Mouse (Mus musculus) hindbrain, postnatal 0 days (tissue): ENCODE results near the gene Gm20538. TPM values are rescaled to one million over a fixed set of nuclear protein-coding genes. Genes with fewer than 3 reads are reported as not detected.

ENCODE experiments used
- ATAC-seq: fragments of 200-750 bp; cut with Nextera tagmentation; 2 replicates; pipeline ENCODE4 v1.8.0; 2017; ENCODE audit warnings: mild to moderate bottlenecking, moderate TSS enrichment, moderate library complexity
- DNase-seq: peaks from one replicate; pipeline ENCODE4 v3.0.0-alpha.2; 2015; ENCODE audit warnings: low spot score
- H3K27ac ChIP-seq: fragments of 300-500 bp; sonication (generic); 2 replicates; pipeline ENCODE4 v1.5.1; 2014; ENCODE audit warnings: mild to moderate bottlenecking
- H3K27me3 ChIP-seq: fragments of 300-500 bp; sonication (generic); 2 replicates; pipeline ENCODE4 v1.6.1; 2014; ENCODE audit warnings: low read length, mixed read lengths; ENCODE audit not compliant: insufficient read depth
- H3K36me3 ChIP-seq: fragments of 300-500 bp; sonication (generic); 2 replicates; pipeline ENCODE4 v1.6.1; 2014; ENCODE audit warnings: low read length, mixed read lengths; ENCODE audit not compliant: insufficient read depth
- H3K4me1 ChIP-seq: fragments of 300-500 bp; sonication (generic); 2 replicates; pipeline ENCODE4 v1.6.1; 2014; ENCODE audit warnings: antibody characterized with exemption, low read length, mixed read lengths; ENCODE audit not compliant: insufficient read depth
- H3K4me2 ChIP-seq: fragments of 300-500 bp; sonication (generic); 2 replicates; pipeline ENCODE4 v1.6.1; 2014; ENCODE audit warnings: low read depth, mild to moderate bottlenecking, low read length, moderate library complexity, mixed read lengths
- H3K4me3 ChIP-seq: fragments of 300-500 bp; sonication (generic); 2 replicates; pipeline ENCODE4 v1.5.1; 2014; ENCODE audit warnings: low read length
- H3K9ac ChIP-seq: fragments of 300-500 bp; sonication (generic); replicated peaks from 2 replicates; pipeline ENCODE4 v1.6.1; 2014; ENCODE audit warnings: mild to moderate bottlenecking, low read length, moderate library complexity, mixed read lengths
- H3K9me3 ChIP-seq: fragments of 300-500 bp; sonication (generic); 2 replicates; pipeline ENCODE4 v1.6.1; 2016; ENCODE audit warnings: low read length, mixed read lengths
- CTCF ChIP-seq: IDR thresholded peaks from 2 replicates; pipeline ENCODE4 v1.5.1; 2016; ENCODE audit warnings: antibody characterized with exemption, control low read depth, low read depth
- WGBS: fragments of 180-500 bp; shearing (Covaris S2); extraction: QIAGEN DNeasy Blood & Tissue Kit; methylation state at CpG from one replicate; pipeline ENCODE4 v1.1.7; 2014; 5-methylcytosine and 5-hydroxymethylcytosine counted together
- polyA plus RNA-seq: library from polyadenylated mRNA; unstranded; fragments of >200 nt; fragmentation: Nextera tagmentation; extraction: Ambion mirVana; gene quantifications from 2 replicates; pipeline ENCODE4 v1.2.1, GENCODE M21; 2015
- total RNA-seq: library from RNA; depleted of rRNA; stranded (reverse); fragments of >200 nt; gene quantifications from 2 replicates; pipeline ENCODE4 v1.2.3, GENCODE M21; 2014

The Gm20538 gene
- total and polyA plus RNA-seq, 2 experiments from 2014 or later, result not detected

GRCm38 (mm10) chr19:44517996-44518768 lies 34.4 kb downstream of the Gm20538 start:
- ATAC-seq (no peak), DNase-seq (peak; percentile 5)
- 53% methylated on average over 12 of the region's 12 CpGs for WGBS
- Histone ChIP-seq H3K4me1 (no peaks in the 10 kb centered on the region), H3K36me3 (no peaks in the 10 kb centered on the region), H3K9ac (no peak overlapping the region), H3K27ac (no peak overlapping the region), H3K27me3 (peaks cover 42% of the 10 kb centered on the region), H3K4me2 (no peak overlapping the region), H3K4me3 (no peak overlapping the region), H3K9me3 (no peaks in the 10 kb centered on the region)
- peak; percentile 38 for TF ChIP-seq CTCF

GRCm38 (mm10) chr19:44515769-44516168 lies 36.9 kb downstream of the Gm20538 start:
- ATAC-seq (no peak), DNase-seq (no peak)
- Histone ChIP-seq H3K9me3 (no peaks in the 10 kb centered on the region), H3K27ac (no peak overlapping the region), H3K4me2 (no peak overlapping the region), H3K27me3 (peaks cover 59% of the 10 kb centered on the region), H3K4me1 (peaks cover 4% of the 10 kb centered on the region), H3K4me3 (no peak overlapping the region), H3K36me3 (no peaks in the 10 kb centered on the region), H3K9ac (no peak overlapping the region)
- no peak for TF ChIP-seq CTCF
- WGBS, result 58% methylated on average over 6 of the region's 6 CpGs

- ATAC-seq (peak; percentile 33; the same call in 1 of the 2 replicates), DNase-seq (peak; percentile 47)
- H3K9me3 ChIP-seq, result no peaks in the 10 kb centered on the region
- no peak overlapping the region for H3K27ac ChIP-seq
- H3K4me2 ChIP-seq, result 0 out of 2 replicates have a peak overlapping the region, but pooled peaks have one; percentile 5
- WGBS, result 11% methylated on average over 14 of the region's 14 CpGs
- no peaks in the 10 kb centered on the region for H3K36me3 ChIP-seq
- no peak overlapping the region for H3K9ac ChIP-seq
- H3K4me3 ChIP-seq, result no peak overlapping the region
- H3K4me1 ChIP-seq, result peaks cover 4% of the 10 kb centered on the region
- peak; percentile 25; the same call in 1 of the 2 replicates for TF ChIP-seq CTCF
- peaks cover 69% of the 10 kb centered on the region for H3K27me3 ChIP-seq
These were observed 37.8 kb downstream of the Gm20538 start for GRCm38 (mm10) chr19:44514521-44515451.

- TF ChIP-seq CTCF, result no peak
- DNase-seq (no peak), ATAC-seq (no peak)
- H3K9ac ChIP-seq, result no peak overlapping the region
- H3K4me2 ChIP-seq, result no peak overlapping the region
- no peaks in the 10 kb centered on the region for H3K9me3 ChIP-seq
- WGBS, result 12% methylated on average over 7 of the region's 7 CpGs
- peaks cover 75% of the 10 kb centered on the region for H3K27me3 ChIP-seq
- H3K36me3 ChIP-seq, result no peaks in the 10 kb centered on the region
- H3K4me3 ChIP-seq, result no peak overlapping the region
- H3K4me1 ChIP-seq, result peaks cover 4% of the 10 kb centered on the region
- H3K27ac ChIP-seq, result no peak overlapping the region
These were observed 38.6 kb downstream of the Gm20538 start for GRCm38 (mm10) chr19:44513921-44514482.

- TF ChIP-seq CTCF, result no peak
- Histone ChIP-seq H3K9me3 (no peaks in the 10 kb centered on the region), H3K4me2 (no peak overlapping the region), H3K9ac (no peak overlapping the region), H3K27me3 (peaks cover 73% of the 10 kb centered on the region), H3K4me1 (peaks cover 4% of the 10 kb centered on the region), H3K36me3 (no peaks in the 10 kb centered on the region), H3K4me3 (no peak overlapping the region), H3K27ac (no peak overlapping the region)
- 20% methylated on average over 11 of the region's 11 CpGs for whole genome bisulfite sequencing
- peak; percentile 14 for DNase-seq
- no peak for ATAC-seq
These were observed 39.4 kb downstream of the Gm20538 start for GRCm38 (mm10) chr19:44513054-44513833.

GRCm38 (mm10) chr19:44512601-44513000 lies 40.0 kb downstream of the Gm20538 start:
- H3K4me1 ChIP-seq, result peaks cover 4% of the 10 kb centered on the region

More at GRCm38 (mm10) chr19:44512601-44513000, 40.0 kb downstream of the Gm20538 start:
- Histone ChIP-seq H3K4me2 (no peak overlapping the region), H3K36me3 (no peaks in the 10 kb centered on the region), H3K27me3 (peaks cover 72% of the 10 kb centered on the region), H3K27ac (no peak overlapping the region), H3K4me3 (no peak overlapping the region), H3K9me3 (no peaks in the 10 kb centered on the region), H3K9ac (no peak overlapping the region)
- 29% methylated on average over 5 of the region's 5 CpGs for WGBS
- ATAC-seq (no peak), DNase-seq (no peak)
- no peak for TF ChIP-seq CTCF
